Mouse (Mus musculus) adrenal gland, postnatal 14 days (tissue): ENCODE measurements around the gene E030025P04Rik. TPM values are rescaled to one million over a fixed set of nuclear protein-coding genes. Genes with fewer than 3 reads are reported as not detected.

ENCODE experiments used
- DNase-seq: peaks from one replicate; pipeline ENCODE4 v3.0.0; 2021; ENCODE audit warnings: mixed read lengths
- long read RNA-seq, 2 experiments: library from polyadenylated mRNA; stranded (forward); transcript quantifications; one replicate each; pipeline ENCODE4 v2.0.0; 2021
- total RNA-seq: library from RNA; stranded (reverse); gene quantifications from 2 replicates; pipeline ENCODE4 v1.2.3, GENCODE M21; 2021

Gene E030025P04Rik
- not detected in 2 replicates for total RNA-seq
- long read RNA-seq, experiment 1, result 0 reads
- long read RNA-seq, experiment 2, result 0 reads

- DNase-seq, result peak; percentile 32
Observed at GRCm38 (mm10) chr11:109144236-109144635, at the start of gene E030025P04Rik. Gene E030025P04Rik (minus strand): TSS chr11:109144369.

GRCm38 (mm10) chr11:109192673-109193557 is 48.7 kb upstream of the E030025P04Rik start:
- DNase-seq, result peak; percentile 87

DNA sequence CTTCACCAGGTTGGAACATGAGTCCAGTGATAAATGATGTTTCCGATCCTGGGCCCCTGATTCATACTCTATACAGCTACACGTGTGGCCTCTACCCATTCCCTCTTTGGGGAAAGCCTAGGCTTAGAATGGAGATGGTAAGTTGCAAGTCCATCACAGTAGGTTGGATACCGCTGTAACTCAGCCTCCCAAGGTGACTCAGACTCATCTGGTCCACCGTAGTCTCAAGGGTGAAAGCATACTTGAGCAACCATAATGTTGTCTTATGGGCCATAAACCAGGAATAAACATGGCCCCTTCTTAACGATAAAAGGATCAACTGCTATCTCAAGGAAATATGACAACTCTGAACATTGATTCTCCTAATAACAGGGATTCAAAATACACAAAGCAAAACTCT is 44.1 kb upstream of the E030025P04Rik start:
- DNase-seq, result no peak

GRCm38 (mm10) chr11:109187631-109188184 is 43.5 kb upstream of the E030025P04Rik start:
- no peak for DNase-seq

GRCm38 (mm10) chr11:109181118-109181517 is 36.9 kb upstream of the E030025P04Rik start:
- no peak for DNase-seq

DNA sequence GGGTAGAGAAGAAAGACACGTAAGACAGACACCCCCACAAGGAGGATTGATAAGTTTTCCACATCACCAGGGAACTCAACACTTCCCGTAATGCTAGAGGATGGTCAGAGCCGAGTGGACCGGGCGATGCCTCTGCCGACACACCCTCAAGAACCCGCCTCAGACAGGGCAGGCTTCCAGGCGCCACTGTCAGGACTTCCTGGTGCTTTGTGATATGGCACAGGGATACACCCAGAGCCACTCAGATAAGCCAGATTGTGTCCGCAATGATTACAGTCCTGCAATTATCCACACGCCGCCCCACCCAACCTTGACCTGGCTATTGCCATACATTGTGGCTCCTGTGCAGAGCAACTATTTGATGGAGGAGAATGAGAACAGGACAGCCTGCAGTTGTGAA is 36.1 kb upstream of the E030025P04Rik start:
- DNase-seq, result no peak

DNA sequence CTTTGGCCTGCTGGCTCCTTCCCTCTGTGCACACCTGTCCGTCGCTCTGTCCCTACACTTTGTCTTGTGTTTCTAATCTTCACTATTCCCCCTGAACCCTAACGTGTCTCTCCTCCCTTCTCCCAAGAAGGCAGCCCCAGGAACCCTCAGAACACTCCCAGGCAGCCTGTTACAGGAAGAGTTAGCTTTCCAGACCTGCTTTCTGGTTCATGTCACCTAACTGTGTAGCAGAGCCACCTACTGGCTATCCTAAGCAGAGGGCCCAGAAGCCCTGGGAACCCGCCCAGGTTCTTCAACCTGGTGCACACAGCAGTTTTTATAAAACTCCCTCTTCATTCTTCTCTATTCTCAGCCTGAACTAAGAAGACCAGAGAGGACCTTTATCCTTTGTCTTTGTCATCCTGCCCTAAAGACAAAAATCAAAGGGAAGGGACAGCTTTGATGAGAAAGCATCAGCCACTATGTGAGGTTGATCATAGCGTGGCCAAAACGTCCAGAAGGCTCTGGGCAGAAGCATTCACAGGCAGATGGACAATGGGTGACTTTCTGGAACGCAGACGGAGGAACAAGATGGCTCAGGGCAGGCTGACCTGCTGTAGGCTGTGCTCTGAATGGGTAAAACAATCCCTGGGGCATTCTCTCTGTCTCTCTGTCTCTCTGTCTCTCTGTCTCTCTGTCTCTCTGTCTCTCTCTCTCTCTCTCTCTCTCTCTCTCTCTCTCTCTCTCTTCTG is 34.8 kb upstream of the E030025P04Rik start:
- peak; percentile 69 for DNase-seq

GRCm38 (mm10) chr11:109175376-109175969 is 31.3 kb upstream of the E030025P04Rik start:
- DNase-seq, result no peak

- no peak for DNase-seq
Observed at GRCm38 (mm10) chr11:109172224-109172623, 28.1 kb upstream of the E030025P04Rik start.

DNA sequence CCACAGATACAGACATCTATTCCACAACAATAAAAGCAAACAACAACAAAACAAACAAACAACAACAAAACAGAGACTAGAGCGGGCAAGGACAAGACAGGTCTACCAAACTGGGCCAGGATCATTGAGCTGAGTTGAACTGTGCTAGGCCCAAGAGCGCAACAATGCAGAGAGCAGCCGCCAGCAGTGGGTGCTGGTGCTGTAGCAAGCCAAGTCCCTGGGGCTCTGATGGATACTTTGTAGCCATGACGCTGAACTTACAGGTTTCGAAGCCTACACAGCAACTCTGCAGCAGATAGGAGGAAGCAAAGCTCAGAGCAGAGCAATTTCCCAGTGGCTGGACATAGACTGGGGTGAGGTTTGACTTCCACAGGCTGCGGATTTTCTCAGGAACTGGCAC is 26.6 kb upstream of the E030025P04Rik start:
- DNase-seq, result no peak

- no peak for DNase-seq
Observed at GRCm38 (mm10) chr11:109157694-109158093, 13.5 kb upstream of the E030025P04Rik start.

DNA sequence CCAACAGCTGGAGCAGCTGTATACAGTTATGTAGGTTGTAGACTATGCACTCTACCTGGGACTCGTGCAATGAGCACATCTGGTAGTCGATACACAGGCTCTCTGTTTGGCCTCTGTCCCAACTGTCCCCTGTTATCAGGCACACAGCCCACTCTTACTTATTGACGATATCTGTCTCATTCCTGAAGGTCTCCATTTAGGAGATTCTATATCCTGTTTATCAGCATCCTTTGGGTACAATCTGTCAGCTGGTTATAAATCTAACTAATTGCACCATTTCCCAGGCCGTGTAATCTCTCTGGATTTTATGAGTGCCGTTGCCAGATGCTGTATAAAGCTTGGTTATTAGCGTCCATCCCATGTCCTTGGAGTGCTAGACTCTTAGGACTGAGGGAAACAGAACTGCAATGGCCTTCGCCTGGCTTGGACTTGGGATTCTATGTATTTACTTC is 747 bp upstream of the E030025P04Rik start:
- no peak for DNase-seq

- DNase-seq, result peak; percentile 66
Observed at GRCm38 (mm10) chr11:109126482-109126881, 17.7 kb downstream of the E030025P04Rik start.

DNA sequence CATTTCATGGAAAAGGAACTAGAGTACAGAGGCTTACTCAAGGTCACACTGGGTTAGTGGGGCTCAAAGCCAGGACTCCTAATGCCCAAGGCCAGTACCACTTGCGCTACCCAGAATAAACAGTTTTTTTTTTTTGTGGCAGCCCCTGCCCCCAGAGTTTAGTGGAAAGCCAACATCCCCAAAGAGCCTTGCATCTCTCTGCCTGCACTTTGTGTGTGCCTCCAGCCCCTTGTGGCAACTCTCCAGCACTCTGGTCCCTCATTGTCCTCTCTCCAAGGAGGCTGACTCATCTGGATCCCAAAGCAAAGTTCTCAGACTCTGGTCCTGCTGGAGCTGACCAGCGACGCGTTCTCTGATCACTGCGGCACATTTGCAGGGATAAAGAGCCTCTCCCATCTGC is 18.7 kb downstream of the E030025P04Rik start:
- DNase-seq, result peak; percentile 58

- DNase-seq, result peak; percentile 50
Observed at GRCm38 (mm10) chr11:109124284-109124683, 19.9 kb downstream of the E030025P04Rik start.

GRCm38 (mm10) chr11:109109826-109110346 is 34.3 kb downstream of the E030025P04Rik start:
- DNase-seq, result no peak

- DNase-seq, result no peak
Observed at GRCm38 (mm10) chr11:109109056-109109455, 35.1 kb downstream of the E030025P04Rik start.

DNA sequence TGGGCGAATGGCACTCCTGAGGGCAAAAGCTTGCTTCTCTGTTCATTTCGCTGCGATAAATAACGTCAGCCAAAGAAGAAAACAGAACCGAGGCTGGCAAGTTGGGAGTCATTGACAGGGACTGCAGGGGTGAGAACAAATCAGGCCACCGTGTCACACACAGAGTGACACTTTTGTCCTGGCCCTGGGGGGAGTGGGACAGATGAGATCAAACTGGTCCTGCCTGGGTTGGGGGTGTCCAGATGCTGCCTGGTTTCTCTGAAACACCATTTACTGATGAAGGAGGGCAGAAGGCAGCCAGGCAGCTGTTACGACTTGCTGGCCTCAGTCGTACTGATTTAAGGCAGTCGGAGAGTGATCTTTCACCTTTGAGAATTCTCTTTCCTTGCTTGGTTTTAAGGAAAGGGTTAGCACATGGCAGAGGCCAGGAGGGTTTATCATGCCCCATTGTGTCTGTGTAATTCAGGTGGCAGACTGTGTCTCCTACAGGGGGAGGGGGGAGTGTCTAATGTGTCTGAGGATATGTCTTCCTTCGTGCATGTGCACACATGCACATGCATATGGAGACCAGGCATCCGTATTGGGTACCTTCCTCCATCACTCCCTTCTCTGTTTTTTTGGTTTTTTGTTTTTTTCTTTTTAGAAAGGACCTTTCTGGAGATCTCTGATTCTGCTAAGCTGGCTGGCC is 36.5 kb downstream of the E030025P04Rik start:
- no peak for DNase-seq

GRCm38 (mm10) chr11:109106751-109107150 is 37.4 kb downstream of the E030025P04Rik start:
- DNase-seq, result no peak

DNA sequence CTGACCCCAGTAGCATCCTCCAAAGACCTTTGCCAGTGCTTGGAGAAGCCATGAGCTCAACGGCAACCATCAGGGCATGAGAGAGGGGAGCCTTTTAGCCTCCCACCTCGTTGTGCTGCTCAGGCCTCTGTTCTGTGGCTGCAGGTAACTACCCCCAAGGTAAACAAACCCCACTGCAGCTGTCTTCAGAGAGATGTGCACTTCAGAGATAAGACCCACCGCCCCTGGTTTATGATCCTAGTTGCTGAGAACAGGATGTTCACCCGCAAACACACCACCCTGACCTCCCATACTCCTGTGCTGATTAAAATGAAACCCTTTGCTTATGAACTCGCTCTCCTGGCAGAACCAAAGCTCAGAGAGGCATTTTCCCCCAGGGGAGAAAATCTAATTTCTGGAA is 38.0 kb downstream of the E030025P04Rik start:
- DNase-seq, result no peak

GRCm38 (mm10) chr11:109103386-109103785 is 40.8 kb downstream of the E030025P04Rik start:
- DNase-seq, result no peak
